33 mouse cellular contexts compared by ENCODE assay signal in genomic region chr11:70683640-70684039, GRCm38 (mm10). TPM values are rescaled to one million over a fixed set of nuclear protein-coding genes. Genes with fewer than 3 reads are reported as not detected.
DNase-seq lines count a peak whose midpoint lies in the region; ATAC-seq and TF ChIP-seq lines count a peak whose summit lies in the region.
"Had no signal": no experiment of that assay in that cellular context is flagged by ENCODE, and none has a peak within 500 bp of the region (broad histone marks: within the 10 kb centered on the region; RNA-seq: fewer than 3 reads in every experiment).

No protein-coding gene starts in this region.

- intact Hi-C loops in left cerebral cortex, adult 2 months (cut with DNase I): no loop called here
- intact Hi-C loops in left cerebral cortex, postnatal 36 days (cut with DNase I): no loop called here
- intact Hi-C loops in gastrocnemius, postnatal 36 days (cut with DNase I): loop anchor here (2.0 kb wide), 1 partner anchor 71 kb away; no protein-coding TSS in a partner anchor

- peaks cover 40% of the 10 kb centered on the region for H3K36me3 ChIP-seq in hindbrain, embryonic 12.5 days
- peaks cover 36% of the 10 kb centered on the region for H3K36me3 ChIP-seq in hindbrain, embryonic 16.5 days (ENCODE audit: control insufficient read depth, insufficient read depth, low read length)
- peaks cover 49% of the 10 kb centered on the region; the same call in 1 of the 2 replicates for H3K36me3 ChIP-seq in macrophage (ENCODE audit: inconsistent target)

- peaks cover 34% of the 10 kb centered on the region for H3K4me1 ChIP-seq in hindbrain, embryonic 12.5 days
- peaks cover 22% of the 10 kb centered on the region for H3K4me1 ChIP-seq in hindbrain, embryonic 16.5 days (ENCODE audit: control insufficient read depth, insufficient read depth, low read depth, low read length)
- H3K4me1 ChIP-seq in bone marrow macrophage, adult 2 months (ENCODE audit: control insufficient read depth, insufficient read depth, low read length): peaks cover 69% of the 10 kb centered on the region

- no peak overlapping the region for H3K27ac ChIP-seq in hindbrain, embryonic 12.5 days
- H3K27ac ChIP-seq in hindbrain, embryonic 16.5 days (ENCODE audit: low read depth, low read length): no peak overlapping the region
- H3K27ac ChIP-seq in left cerebral cortex, adult 2 months: peak overlapping the region; percentile 28; the same call in 1 of the 2 replicates
- peak overlapping the region; percentile 86 for H3K27ac ChIP-seq in bone marrow macrophage, adult 2 months (ENCODE audit: insufficient read depth, low read depth, low read length)
- peak overlapping the region; percentile 84 for H3K27ac ChIP-seq in macrophage
- H3K27ac ChIP-seq: embryonic facial prominence, embryonic 10.5 days; embryonic facial prominence, embryonic 13.5 days; forebrain, embryonic 12.5 days; forebrain, embryonic 15.5 days; heart, adult 2 months; heart, embryonic 10.5 days; heart, embryonic 13.5 days; hindbrain, embryonic 13.5 days; hindbrain, postnatal 0 days had no signal

- H3K27me3 ChIP-seq in hindbrain, embryonic 12.5 days: no peaks in the 10 kb centered on the region
- no peaks in the 10 kb centered on the region for H3K27me3 ChIP-seq in hindbrain, embryonic 16.5 days (replicated peaks; ENCODE audit: control insufficient read depth, insufficient read depth, low read length)
- H3K27me3 ChIP-seq: CH12.LX; embryonic facial prominence, embryonic 13.5 days; forebrain, embryonic 12.5 days; forebrain, embryonic 15.5 days; heart, embryonic 13.5 days; hindbrain, embryonic 13.5 days; Patski had no signal

- peaks cover 63% of the 10 kb centered on the region for H3K79me2 ChIP-seq in macrophage (ENCODE audit: inconsistent target)

- 96% methylated on average over 5 of the region's 5 CpGs for WGBS in hindbrain, embryonic 12.5 days
- WGBS in hindbrain, embryonic 16.5 days: 88% methylated on average over 5 of the region's 5 CpGs
- 79% methylated on average over 5 of the region's 5 CpGs for WGBS in macrophage (ENCODE audit: missing documents)

- no peak for DNase-seq in left cerebral cortex, adult 2 months (ENCODE audit: extremely low spot score in 1 of 2, low spot score in 2 of 2)
- DNase-seq in left cerebral cortex, postnatal 36 days (ENCODE audit: low spot score in 2 of 2): no peak
- no peak for DNase-seq in gastrocnemius, postnatal 36 days
- no peak for DNase-seq in right cerebral cortex, postnatal 14 days
- DNase-seq: adrenal gland, postnatal 10 days; adrenal gland, postnatal 36 days; B cell, adult 2 months; cerebellum, adult 11 months; cerebellum, adult 2 months; cerebellum, adult 9-11 months; cerebellum, postnatal 25 days; embryo, embryonic 11 days; gastrocnemius, postnatal 10 days; heart, adult 2 months had no signal

- no peak for TF ChIP-seq POLR2A in bone marrow macrophage, adult 2 months (IDR thresholded peaks at IDR 0.05; ENCODE audit: borderline replicate concordance, low read depth, low read length)

- H3K9ac ChIP-seq in hindbrain, embryonic 12.5 days: 0 out of 2 replicates have a peak overlapping the region, but pooled peaks have one; percentile 4
- no peak overlapping the region for H3K9ac ChIP-seq in hindbrain, embryonic 16.5 days (ENCODE audit: low read depth, low read length)
- H3K9ac ChIP-seq: embryonic facial prominence, embryonic 13.5 days; forebrain, embryonic 12.5 days; forebrain, embryonic 15.5 days; heart, embryonic 13.5 days; hindbrain, embryonic 13.5 days had no signal

- no peak for TF ChIP-seq CTCF in left cerebral cortex, adult 2 months (IDR thresholded peaks at IDR 0.05)
- TF ChIP-seq CTCF in bone marrow macrophage, adult 2 months (IDR thresholded peaks at IDR 0.05; ENCODE audit: low read depth, low read length): no peak

- no peak for ATAC-seq in hindbrain, embryonic 12.5 days (ENCODE audit: low FRiP score)
- no peak for ATAC-seq in hindbrain, embryonic 16.5 days
- ATAC-seq: forebrain, embryonic 15.5 days; hindbrain, postnatal 0 days; inflammation-experienced regulatory T-cells, adult 6 months; Patski had no signal

- no peak overlapping the region for H3K4me2 ChIP-seq in hindbrain, embryonic 12.5 days (replicated peaks)
- no peak overlapping the region for H3K4me2 ChIP-seq in hindbrain, embryonic 16.5 days (ENCODE audit: low read length)
- H3K4me2 ChIP-seq: embryonic facial prominence, embryonic 13.5 days; forebrain, embryonic 12.5 days; forebrain, embryonic 15.5 days; heart, embryonic 13.5 days; hindbrain, embryonic 13.5 days had no signal

- H3K4me3 ChIP-seq in hindbrain, embryonic 12.5 days: no peak overlapping the region
- no peak overlapping the region for H3K4me3 ChIP-seq in hindbrain, embryonic 16.5 days (ENCODE audit: low read length)
- no peak overlapping the region for H3K4me3 ChIP-seq in left cerebral cortex, adult 2 months
- H3K4me3 ChIP-seq in bone marrow macrophage, adult 2 months (ENCODE audit: insufficient read depth, low read length): 0 out of 2 replicates have a peak overlapping the region, but pooled peaks have one; percentile 5
- no peak overlapping the region for H3K4me3 ChIP-seq in macrophage (ENCODE audit: inconsistent target)
- H3K4me3 ChIP-seq: embryonic facial prominence, embryonic 10.5 days; embryonic facial prominence, embryonic 13.5 days; erythroblast, embryonic 14.5 days; forebrain, embryonic 12.5 days; forebrain, embryonic 15.5 days; heart, adult 2 months; heart, embryonic 10.5 days; heart, embryonic 13.5 days; hindbrain, embryonic 13.5 days had no signal

- no peaks in the 10 kb centered on the region for H3K9me3 ChIP-seq in hindbrain, embryonic 12.5 days (replicated peaks)
- H3K9me3 ChIP-seq in hindbrain, embryonic 16.5 days (ENCODE audit: control insufficient read depth, low read length): no peaks in the 10 kb centered on the region
- H3K9me3 ChIP-seq: embryonic facial prominence, embryonic 10.5 days; embryonic facial prominence, embryonic 13.5 days; forebrain, embryonic 12.5 days; forebrain, embryonic 15.5 days; G1E; heart, embryonic 10.5 days; heart, embryonic 13.5 days; hindbrain, embryonic 13.5 days had no signal

RNA-seq across cellular contexts. Expression of gene Camta2, which starts 4.3 kb away (rescaled TPM):
- 15.2 and 15.7 TPM in 2 replicates for polyA plus RNA-seq in hindbrain, embryonic 12.5 days (2016; fragmentation: Nextera tagmentation; extraction: Ambion mirVana)
- 26.3 and 31.5 TPM in 2 replicates for polyA plus RNA-seq in hindbrain, embryonic 16.5 days (2015; fragmentation: Nextera tagmentation; extraction: Ambion mirVana)
- 100 to 1,000 TPM; 238 to 261 TPM for total RNA-seq in left cerebral cortex, adult 2 months (2021)
- 100 to 1,000 TPM; 232 to 256 TPM for total RNA-seq in left cerebral cortex, postnatal 36 days (2021)
- 71.4 and 84.6 TPM in 2 replicates for polyA plus RNA-seq in bone marrow macrophage, adult 2 months (2012; ENCODE audit: insufficient read depth, insufficient read length, missing spikeins)
- total RNA-seq in macrophage (2018; cell fraction: chromatin; rRNA removed): 100 to 1,000 TPM; 124 to 580 (median 347) TPM
- total RNA-seq in macrophage (2018; cell fraction: cytosol; rRNA removed): 10 to 100 TPM; 40.2 to 91.1 (median 66.6) TPM
- total RNA-seq in macrophage (2018; cell fraction: nucleus; rRNA removed): 100 to 1,000 TPM; 107 to 336 (median 211) TPM
- 35.3 to 53.1 TPM (median 41.4 TPM) in 3 replicates for polyA plus RNA-seq in macrophage (2018)
- total RNA-seq in gastrocnemius, postnatal 36 days (2021): 10 to 100 TPM; 36.8 to 38.8 TPM

RNA-seq across cellular contexts. Expression of gene Spag7, which starts 14.4 kb away (rescaled TPM):
- polyA plus RNA-seq in hindbrain, embryonic 12.5 days (2016; fragmentation: Nextera tagmentation; extraction: Ambion mirVana): 143 and 144 TPM in 2 replicates
- polyA plus RNA-seq in hindbrain, embryonic 16.5 days (2015; fragmentation: Nextera tagmentation; extraction: Ambion mirVana): 151 and 161 TPM in 2 replicates
- total RNA-seq in left cerebral cortex, adult 2 months (2021): 10 to 100 TPM; 52.2 to 56.7 TPM
- 10 to 100 TPM; 52.5 to 57.8 TPM for total RNA-seq in left cerebral cortex, postnatal 36 days (2021)
- polyA plus RNA-seq in bone marrow macrophage, adult 2 months (2012; ENCODE audit: insufficient read depth, insufficient read length, missing spikeins): 86.8 and 101 TPM in 2 replicates
- total RNA-seq in macrophage (2018; cell fraction: chromatin; rRNA removed): 10 to 100 TPM; 17.1 to 67.8 (median 46.7) TPM
- 10 to 100 TPM; 38.5 to 72.4 (median 53.2) TPM for total RNA-seq in macrophage (2018; cell fraction: cytosol; rRNA removed)
- 10 to 100 TPM; 21.5 to 47.9 (median 32.1) TPM for total RNA-seq in macrophage (2018; cell fraction: nucleus; rRNA removed)
- polyA plus RNA-seq in macrophage (2018): 72.0 to 176 TPM (median 83.0 TPM) in 3 replicates
- 10 to 100 TPM; 78.9 to 81.6 TPM for total RNA-seq in gastrocnemius, postnatal 36 days (2021)

RNA-seq across cellular contexts. Expression of gene Inca1, which starts 16.3 kb away (rescaled TPM):
- 0.99 and 1.4 TPM in 2 replicates for polyA plus RNA-seq in hindbrain, embryonic 12.5 days (2016; fragmentation: Nextera tagmentation; extraction: Ambion mirVana)
- 1.2 and 1.4 TPM in 2 replicates for polyA plus RNA-seq in hindbrain, embryonic 16.5 days (2015; fragmentation: Nextera tagmentation; extraction: Ambion mirVana)
- 1 to 10 TPM; 1.8 to 3.0 TPM for total RNA-seq in left cerebral cortex, adult 2 months (2021)
- total RNA-seq in left cerebral cortex, postnatal 36 days (2021): 1 to 10 TPM; 1.8 to 1.9 TPM
- 1.7 TPM in 1 of 2 replicates, not detected in the other for polyA plus RNA-seq in bone marrow macrophage, adult 2 months (2012; ENCODE audit: insufficient read depth, insufficient read length, missing spikeins)
- 1 to 10 TPM in 25 of 26 experiments, under 1 TPM in 1; 0.70 to 5.2 (median 2.2) TPM for total RNA-seq in macrophage (2018; cell fraction: chromatin; rRNA removed)
- 1 to 10 TPM in 1 of 26 experiments, under 1 TPM in 25; 0.24 to 1.1 (median 0.41) TPM for total RNA-seq in macrophage (2018; cell fraction: cytosol; rRNA removed)
- 1 to 10 TPM in 17 of 26 experiments, under 1 TPM in 6, not detected in 3; 0.68 to 3.4 (median 1.3) TPM for total RNA-seq in macrophage (2018; cell fraction: nucleus; rRNA removed)
- polyA plus RNA-seq in macrophage (2018): 0.32 to 0.85 TPM (median 0.36 TPM) in 3 replicates
- 1 to 10 TPM; 3.7 to 4.5 TPM for total RNA-seq in gastrocnemius, postnatal 36 days (2021)
- total RNA-seq: common myeloid progenitor, adult 5-6 weeks; hematopoietic stem cell, adult 5-6 weeks had no signal
- polyA plus RNA-seq: erythroblast, embryonic 14.5 days had no signal

RNA-seq across cellular contexts. Expression of gene Kif1c, which starts 16.7 kb away (rescaled TPM):
- polyA plus RNA-seq in hindbrain, embryonic 12.5 days (2016; fragmentation: Nextera tagmentation; extraction: Ambion mirVana): 2.3 and 3.0 TPM in 2 replicates
- polyA plus RNA-seq in hindbrain, embryonic 16.5 days (2015; fragmentation: Nextera tagmentation; extraction: Ambion mirVana): 1.3 and 1.6 TPM in 2 replicates
- total RNA-seq in left cerebral cortex, adult 2 months (2021): 10 to 100 TPM; 58.1 to 60.7 TPM
- total RNA-seq in left cerebral cortex, postnatal 36 days (2021): 10 to 100 TPM; 58.9 to 59.3 TPM
- 56.2 and 57.9 TPM in 2 replicates for polyA plus RNA-seq in bone marrow macrophage, adult 2 months (2012; ENCODE audit: insufficient read depth, insufficient read length, missing spikeins)
- 100 to 1,000 TPM in 6 of 26 experiments, 10 to 100 TPM in 20; 31.0 to 191 (median 81.2) TPM for total RNA-seq in macrophage (2018; cell fraction: chromatin; rRNA removed)
- 10 to 100 TPM; 53.9 to 92.7 (median 74.4) TPM for total RNA-seq in macrophage (2018; cell fraction: cytosol; rRNA removed)
- 100 to 1,000 TPM in 2 of 26 experiments, 10 to 100 TPM in 24; 40.8 to 102 (median 70.2) TPM for total RNA-seq in macrophage (2018; cell fraction: nucleus; rRNA removed)
- 60.6 to 75.9 TPM (median 62.3 TPM) in 3 replicates for polyA plus RNA-seq in macrophage (2018)
- total RNA-seq in gastrocnemius, postnatal 36 days (2021): 100 to 1,000 TPM; 460 to 537 TPM

RNA-seq across cellular contexts. Expression of gene Eno3, which starts 26.6 kb away (rescaled TPM):
- polyA plus RNA-seq in hindbrain, embryonic 12.5 days (2016; fragmentation: Nextera tagmentation; extraction: Ambion mirVana): 14.9 and 18.5 TPM in 2 replicates
- 6.0 and 16.3 TPM in 2 replicates for polyA plus RNA-seq in hindbrain, embryonic 16.5 days (2015; fragmentation: Nextera tagmentation; extraction: Ambion mirVana)
- total RNA-seq in left cerebral cortex, adult 2 months (2021): 10 to 100 TPM in 1 of 2 experiments, 1 to 10 TPM in 1; 9.8 to 10.6 TPM
- 1 to 10 TPM; 9.5 to 9.6 TPM for total RNA-seq in left cerebral cortex, postnatal 36 days (2021)
- polyA plus RNA-seq in bone marrow macrophage, adult 2 months (2012; ENCODE audit: insufficient read depth, insufficient read length, missing spikeins): 4.7 and 7.4 TPM in 2 replicates
- total RNA-seq in macrophage (2018; cell fraction: chromatin; rRNA removed): 10 to 100 TPM in 19 of 26 experiments, 1 to 10 TPM in 7; 3.6 to 24.3 (median 14.3) TPM
- total RNA-seq in macrophage (2018; cell fraction: cytosol; rRNA removed): 1 to 10 TPM; 2.5 to 4.6 (median 3.9) TPM
- total RNA-seq in macrophage (2018; cell fraction: nucleus; rRNA removed): 10 to 100 TPM in 6 of 26 experiments, 1 to 10 TPM in 20; 3.0 to 16.2 (median 7.7) TPM
- polyA plus RNA-seq in macrophage (2018): 3.0 to 5.4 TPM (median 4.8 TPM) in 3 replicates
- 1,000 to 10,000 TPM; 8,161 to 9,332 TPM for total RNA-seq in gastrocnemius, postnatal 36 days (2021)

Comparison
In these comparisons a context has a peak if more than half of its experiments do, and no peak if none do; other contexts are left out.
1. H3K27ac ChIP-seq: peak in left cerebral cortex, adult 2 months (single experiment), bone marrow macrophage, adult 2 months (single experiment) and macrophage (single experiment); none in hindbrain, embryonic 12.5 days (single experiment) and hindbrain, embryonic 16.5 days (single experiment).